Mouse (Mus musculus) lung, postnatal 0 days (tissue): Measurements from ENCODE around the gene Klhdc4.

Experiments used
- CTCF ChIP-seq: IDR thresholded peaks from 2 replicates; pipeline ENCODE4 v1.5.1; 2016; ENCODE audit warnings: antibody characterized with exemption, mild to moderate bottlenecking
- EP300 ChIP-seq: IDR thresholded peaks from 2 replicates; pipeline ENCODE4 v1.6.1; 2016; ENCODE audit warnings: antibody characterized with exemption, mild to moderate bottlenecking, control low read depth

DNA sequence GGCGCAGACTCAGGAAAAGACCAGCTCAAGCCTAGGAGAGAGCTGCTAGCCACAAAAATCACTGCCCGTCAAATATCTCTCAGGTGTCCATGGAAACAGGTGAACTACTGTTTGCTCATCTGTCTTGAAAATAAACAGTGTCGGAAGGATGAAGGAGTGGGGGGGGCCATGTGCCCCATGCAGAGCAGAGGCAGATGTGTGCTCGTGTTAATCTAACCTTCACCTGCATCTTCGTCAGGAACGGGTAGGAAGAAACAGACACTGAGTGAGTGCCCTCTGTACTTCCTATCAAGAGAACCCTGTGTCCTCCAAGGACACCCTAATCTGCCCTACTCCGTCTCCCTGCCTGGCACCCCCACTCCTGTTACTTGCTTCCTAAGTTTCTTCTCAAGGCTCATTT is 22.3 kb upstream of the Klhdc4 start:
- TF ChIP-seq CTCF (no peak), EP300 (no peak)
